Mouse (Mus musculus) heart, embryonic 14.5 days (tissue): Measurements from ENCODE around the gene Hspa5. TPM values are rescaled to one million over a fixed set of nuclear protein-coding genes. Genes with fewer than 3 reads are reported as not detected.
A peak's percentile ranks its signal among the peaks of the same experiment; 100 is the strongest.
"Not testable (repeated sequence)": the region's sequence is repeated elsewhere in the genome, so short reads cannot be mapped to it uniquely, and the experiment has no call there.

ENCODE experiments used
- ATAC-seq: fragments of 200-750 bp; cut with Nextera tagmentation; 2 replicates; pipeline ENCODE4 v1.8.0; 2017; ENCODE audit warnings: low read depth, moderate TSS enrichment; ENCODE audit not compliant: insufficient number of reproducible peaks, insufficient read depth, low FRiP score
- H3K27ac ChIP-seq, 2 experiments: fragments of 200-500 bp in 1 of 2; fragments of 300-500 bp in 1 of 2; sonication (generic) in 1 of 2; replicated peaks in 1 of 2; 2 replicates each; pipeline ENCODE4 v1.5.1; 2012 to 2014; ENCODE audit warnings: low read depth in 2 of 2, low read length in 2 of 2, control low read depth in 1 of 2, mild to moderate bottlenecking in 1 of 2, mixed read lengths in 1 of 2; ENCODE audit not compliant: control insufficient read depth in 1 of 2, insufficient read depth in 1 of 2
- H3K27me3 ChIP-seq: fragments of 300-500 bp; sonication (generic); 2 replicates; pipeline ENCODE4 v1.6.1; 2014; ENCODE audit warnings: mild to moderate bottlenecking, low read length, control low read depth; ENCODE audit not compliant: control insufficient read depth, insufficient read depth
- H3K36me3 ChIP-seq: fragments of 300-500 bp; sonication (generic); 2 replicates; pipeline ENCODE4 v1.6.1; 2014; ENCODE audit warnings: mild to moderate bottlenecking, control low read depth, low read length, mixed read lengths; ENCODE audit not compliant: control insufficient read depth, insufficient read depth
- H3K4me1 ChIP-seq, 2 experiments: fragments of 200-500 bp in 1 of 2; fragments of 300-500 bp in 1 of 2; sonication (generic) in 1 of 2; 2 replicates each; pipeline ENCODE4 v1.6.1; 2012 to 2014; ENCODE audit warnings: low read length in 2 of 2, control low read depth in 1 of 2, mixed read lengths in 1 of 2; ENCODE audit not compliant: control insufficient read depth in 2 of 2, insufficient read depth in 2 of 2
- H3K4me2 ChIP-seq: fragments of 300-500 bp; sonication (generic); 2 replicates; pipeline ENCODE4 v1.6.1; 2014; ENCODE audit warnings: mild to moderate bottlenecking, low read length
- H3K4me3 ChIP-seq, 2 experiments: fragments of 200-500 bp in 1 of 2; fragments of 300-500 bp in 1 of 2; sonication (generic) in 1 of 2; 2 replicates each; pipeline ENCODE4 v1.5.1; 2012 to 2014; ENCODE audit warnings: low read length in 2 of 2, mild to moderate bottlenecking in 2 of 2, control low read depth in 1 of 2, low read depth in 1 of 2, moderate library complexity in 1 of 2; ENCODE audit not compliant: control insufficient read depth in 1 of 2, insufficient read depth in 1 of 2
- H3K9ac ChIP-seq: fragments of 300-500 bp; sonication (generic); 2 replicates; pipeline ENCODE4 v1.6.1; 2014; ENCODE audit warnings: mild to moderate bottlenecking, low read length
- H3K9me3 ChIP-seq: fragments of 300-500 bp; sonication (generic); 2 replicates; pipeline ENCODE4 v1.6.1; 2016; ENCODE audit warnings: low read length, control low read depth; ENCODE audit not compliant: control insufficient read depth
- WGBS: fragments of 180-500 bp; shearing (Covaris S2); extraction: QIAGEN DNeasy Blood & Tissue Kit; methylation state at CpG from one replicate; pipeline ENCODE4 v1.1.7; 2014; 5-methylcytosine and 5-hydroxymethylcytosine counted together
- polyA plus RNA-seq: library from polyadenylated mRNA; unstranded; fragments of >200 nt; fragmentation: Nextera tagmentation; extraction: Ambion mirVana; gene quantifications from 2 replicates; pipeline ENCODE4 v1.2.1, GENCODE M21; 2014

Hspa5 gene
- polyA plus RNA-seq, 1 experiment from 2014 or later, result 545 TPM

GRCm38 (mm10) chr2:34801516-34802482, 30.0 kb downstream of the Hspa5 start:
- no peaks in the 10 kb centered on the region for H3K27me3 ChIP-seq
- peak; percentile 95 for ATAC-seq
- peaks cover 32% of the 10 kb centered on the region for H3K36me3 ChIP-seq
- H3K27ac ChIP-seq, result peak overlapping the region; percentile 89 to 92
- H3K9ac ChIP-seq, result peak overlapping the region; percentile 88
- no peaks in the 10 kb centered on the region for H3K9me3 ChIP-seq
- 6% methylated on average over 39 of the region's 39 CpGs for WGBS
- peak overlapping the region; percentile 82 for H3K4me2 ChIP-seq
- peaks cover 10 to 29% of the 10 kb centered on the region in 2 experiments for H3K4me1 ChIP-seq
- H3K4me3 ChIP-seq, result peak overlapping the region; percentile 66 to 67

DNA sequence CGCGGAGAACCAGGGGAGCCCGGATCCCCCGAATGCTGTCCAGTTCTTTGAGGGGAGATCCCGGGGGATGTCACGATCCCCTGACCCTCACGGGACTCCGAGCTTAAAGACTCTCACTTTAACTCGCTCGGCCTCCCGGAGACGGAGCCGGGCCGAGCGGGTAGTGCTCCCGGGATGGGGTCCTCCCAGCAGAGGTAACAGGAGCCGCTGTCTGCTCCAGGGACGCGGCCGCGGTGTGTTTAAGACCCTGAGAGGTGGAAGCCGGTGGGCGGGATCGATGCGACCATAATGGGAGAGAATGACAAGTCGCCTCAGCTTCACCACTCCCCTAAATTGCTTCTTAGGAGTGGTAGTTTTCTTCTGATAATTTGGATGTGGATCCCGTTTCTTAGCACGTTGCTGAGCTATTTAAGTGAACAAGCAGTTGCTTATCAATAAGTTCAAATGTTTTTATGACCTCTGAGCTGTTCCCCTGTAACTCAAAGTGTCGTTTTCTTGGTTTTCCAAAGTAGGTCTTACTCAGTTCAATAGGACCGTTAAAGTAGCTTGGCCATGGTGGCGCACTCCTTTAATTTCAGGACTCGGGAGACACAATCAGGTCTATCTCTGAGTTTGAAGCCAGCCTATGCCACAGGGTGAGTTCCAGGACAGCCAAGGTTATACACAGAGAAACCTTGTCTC, 30.9 kb downstream of the Hspa5 start:
- peaks cover 10 to 29% of the 10 kb centered on the region in 2 experiments for H3K4me1 ChIP-seq
- peaks cover 34% of the 10 kb centered on the region for H3K36me3 ChIP-seq
- WGBS, result under 1% methylated on average over 23 of the region's 32 CpGs

DNA sequence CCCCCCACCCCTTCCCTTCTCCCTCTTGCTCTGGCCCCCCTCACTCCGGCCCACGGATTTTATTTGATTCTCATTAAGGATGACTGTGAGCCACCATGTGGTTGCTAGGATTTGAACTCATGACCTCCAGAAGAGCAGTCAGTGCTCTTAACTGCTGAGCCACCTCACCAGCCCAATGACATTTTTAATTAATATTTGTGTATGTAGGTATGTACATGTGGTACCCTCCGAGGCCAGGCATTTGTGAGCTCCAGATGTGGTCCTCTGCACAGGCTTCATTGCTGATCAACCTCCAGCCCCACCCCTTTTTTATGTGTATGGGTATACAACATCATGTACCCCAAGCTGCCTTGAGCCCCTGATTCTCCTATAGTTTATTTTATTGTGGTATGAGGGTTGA, 32.0 kb downstream of the Hspa5 start:
- Histone ChIP-seq H3K4me2 (peak overlapping the region; percentile 82), H3K36me3 (peaks cover 43% of the 10 kb centered on the region), H3K9me3 (no peaks in the 10 kb centered on the region), H3K27me3 (no peaks in the 10 kb centered on the region), H3K4me3 (peak overlapping the region in 1 of 2 experiments; percentile 67; a peak in 1 of 4 replicates), H3K9ac (no peak overlapping the region; the same call in 1 of the 2 replicates), H3K27ac (no peak overlapping the region), H3K4me1 (peaks cover 10 to 29% of the 10 kb centered on the region in 2 experiments)
- no peak for ATAC-seq
- WGBS, result 85% methylated on average over 3 of the region's 3 CpGs

More for the DNA sequence above, 30.9 kb downstream of the Hspa5 start:
- H3K27me3 ChIP-seq, H3K9me3 ChIP-seq: not testable (repeated sequence)
- Histone ChIP-seq H3K4me2 (peak overlapping the region; percentile 82), H3K4me3 (peak overlapping the region; percentile 66 to 67), H3K9ac (peak overlapping the region; percentile 88), H3K27ac (peak overlapping the region; percentile 89 to 92)
- peak; percentile 69; the same call in 1 of the 2 replicates for ATAC-seq

- ATAC-seq, result no peak
- WGBS, result 94% methylated on average over 2 of the region's 2 CpGs
- H3K4me2 ChIP-seq, result 0 out of 2 replicates have a peak overlapping the region, but pooled peaks have one; percentile 82
Observed at GRCm38 (mm10) chr2:34804172-34804571, 32.4 kb downstream of the Hspa5 start.

DNA sequence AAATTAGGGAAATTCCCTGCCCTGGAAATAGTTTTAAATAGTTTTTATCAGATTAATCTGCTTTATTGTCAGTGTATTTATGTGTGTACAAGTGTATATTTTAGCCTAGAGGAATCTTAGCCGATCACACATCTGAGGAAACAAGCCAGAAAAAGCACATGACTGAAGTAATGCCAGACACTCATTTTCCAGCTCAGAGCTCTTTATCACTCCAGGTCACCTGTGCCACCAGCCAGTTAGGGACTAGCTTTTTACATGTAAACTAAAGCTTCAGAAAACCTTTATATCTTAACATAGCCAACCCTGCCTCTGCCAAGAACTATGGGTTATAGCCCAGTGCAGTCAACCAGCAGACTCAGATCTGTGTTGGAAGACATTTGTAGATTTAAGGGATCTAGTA, 33.0 kb downstream of the Hspa5 start:
- H3K27ac ChIP-seq, result no peak overlapping the region
- no peak for ATAC-seq
- H3K27me3 ChIP-seq, result no peaks in the 10 kb centered on the region
- no peak overlapping the region for H3K9ac ChIP-seq
- no peak overlapping the region for H3K4me3 ChIP-seq
- H3K9me3 ChIP-seq, result no peaks in the 10 kb centered on the region
- peaks cover 52% of the 10 kb centered on the region for H3K36me3 ChIP-seq
- 50% methylated on average over 1 of the region's 1 CpGs for WGBS
- no peak overlapping the region for H3K4me2 ChIP-seq
- H3K4me1 ChIP-seq, result peaks cover 8 to 25% of the 10 kb centered on the region in 2 experiments; a peak in 3 of 4 replicates

More at GRCm38 (mm10) chr2:34804172-34804571, 32.4 kb downstream of the Hspa5 start:
- H3K27me3 ChIP-seq, result no peaks in the 10 kb centered on the region
- H3K4me1 ChIP-seq, result peaks cover 8 to 26% of the 10 kb centered on the region in 2 experiments; a peak in 3 of 4 replicates
- H3K36me3 ChIP-seq, result peaks cover 47% of the 10 kb centered on the region
- no peaks in the 10 kb centered on the region for H3K9me3 ChIP-seq
- H3K9ac ChIP-seq, result no peak overlapping the region
- H3K4me3 ChIP-seq, result no peak overlapping the region
- H3K27ac ChIP-seq, result no peak overlapping the region

DNA sequence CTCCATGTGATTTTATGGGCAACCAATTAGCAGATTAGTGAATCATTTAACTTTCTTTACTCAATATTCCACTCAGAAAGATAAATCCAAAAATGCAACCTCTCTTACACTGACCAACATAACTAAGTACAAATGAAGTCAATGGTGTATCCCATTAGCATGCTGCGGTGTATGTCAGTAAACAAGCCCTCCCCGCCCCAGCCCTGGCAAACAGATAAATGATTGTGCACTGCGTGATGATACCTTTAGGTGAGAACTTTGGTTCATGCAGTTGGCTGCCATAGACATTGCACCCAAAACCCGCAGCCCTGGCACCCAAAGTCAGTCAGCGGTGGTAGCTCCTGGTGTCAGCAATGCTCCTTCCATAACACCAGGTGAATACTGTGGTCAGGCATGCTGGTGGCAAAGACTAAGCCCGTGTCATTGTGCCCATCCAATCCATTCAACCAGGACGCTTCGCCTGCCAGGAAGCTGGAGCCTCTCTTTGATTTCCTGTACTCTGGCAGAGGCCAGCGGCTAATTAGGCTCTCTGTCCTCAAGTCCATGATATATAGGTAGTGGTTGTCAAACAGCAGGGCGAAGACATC, 33.7 kb downstream of the Hspa5 start:
- 88% methylated on average over 10 of the region's 10 CpGs for WGBS
- Histone ChIP-seq H3K4me2 (no peak overlapping the region), H3K4me1 (peaks cover 6 to 20% of the 10 kb centered on the region in 2 experiments; a peak in 3 of 4 replicates), H3K27ac (no peak overlapping the region), H3K9ac (no peak overlapping the region), H3K4me3 (no peak overlapping the region), H3K27me3 (no peaks in the 10 kb centered on the region), H3K9me3 (no peaks in the 10 kb centered on the region), H3K36me3 (peaks cover 56% of the 10 kb centered on the region)
- ATAC-seq, result no peak

DNA sequence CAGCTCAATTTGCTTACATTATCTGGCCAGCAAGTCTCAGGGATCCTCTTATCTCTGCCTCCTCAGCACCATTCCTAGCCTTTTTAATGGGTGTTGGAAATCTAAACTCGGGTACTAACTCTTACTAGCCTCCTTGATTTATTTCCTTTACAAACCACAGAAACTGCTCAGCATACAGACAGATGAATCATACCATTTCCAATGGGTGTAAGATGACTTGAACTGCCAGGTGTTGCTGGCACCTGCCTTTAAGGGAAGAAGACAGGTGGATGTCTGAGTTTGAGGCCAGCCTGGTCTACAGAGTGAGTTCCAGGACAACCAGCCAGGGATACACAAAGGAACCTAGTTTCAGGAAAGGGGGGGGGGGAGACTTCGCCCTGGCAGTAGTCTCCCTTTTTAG, 36.3 kb downstream of the Hspa5 start:
- no peak overlapping the region for H3K9ac ChIP-seq
- no peaks in the 10 kb centered on the region for H3K27me3 ChIP-seq
- no peak for ATAC-seq
- H3K4me3 ChIP-seq, result no peak overlapping the region
- peaks cover 6 to 17% of the 10 kb centered on the region in 2 experiments; a peak in 3 of 4 replicates for H3K4me1 ChIP-seq
- no peaks in the 10 kb centered on the region for H3K9me3 ChIP-seq
- H3K36me3 ChIP-seq, result peaks cover 79% of the 10 kb centered on the region
- no peak overlapping the region for H3K27ac ChIP-seq
- H3K4me2 ChIP-seq, result no peak overlapping the region
- WGBS, result 70% methylated on average over 2 of the region's 2 CpGs
